Mouse (Mus musculus) heart, embryonic 10.5 days (tissue): ENCODE results near the gene Fmnl3. TPM values are rescaled to one million over a fixed set of nuclear protein-coding genes. Genes with fewer than 3 reads are reported as not detected.

Experiments used
- DNase-seq: peaks from one replicate; pipeline ENCODE4 v3.0.0-alpha.2; 2017; ENCODE audit warnings: low spot score
- H3K27ac ChIP-seq: fragments of 300-500 bp; sonication (generic); 2 replicates; pipeline ENCODE4 v1.5.1; 2016; ENCODE audit warnings: mild to moderate bottlenecking
- H3K27me3 ChIP-seq: fragments of 300-500 bp; sonication (generic); 2 replicates; pipeline ENCODE4 v1.6.1; 2016; ENCODE audit warnings: mild to moderate bottlenecking; ENCODE audit not compliant: poor library complexity, insufficient read depth, severe bottlenecking
- H3K36me3 ChIP-seq: fragments of 300-500 bp; sonication (generic); 2 replicates; pipeline ENCODE4 v1.6.1; 2016; ENCODE audit warnings: mild to moderate bottlenecking, moderate library complexity
- H3K4me1 ChIP-seq: fragments of 300-500 bp; sonication (generic); 2 replicates; pipeline ENCODE4 v1.6.1; 2016; ENCODE audit warnings: mild to moderate bottlenecking
- H3K4me3 ChIP-seq: fragments of 300-500 bp; sonication (generic); 2 replicates; pipeline ENCODE4 v1.5.1; 2016; ENCODE audit warnings: mild to moderate bottlenecking, moderate library complexity
- H3K9me3 ChIP-seq: fragments of 300-500 bp; sonication (generic); 2 replicates; pipeline ENCODE4 v1.6.1; 2016; ENCODE audit warnings: mild to moderate bottlenecking, moderate library complexity
- WGBS: fragments of 180-500 bp; shearing (Covaris S2); methylation state at CpG from one replicate; pipeline ENCODE4 v1.1.7; 2016; 5-methylcytosine and 5-hydroxymethylcytosine counted together
- polyA plus RNA-seq: library from polyadenylated mRNA; unstranded; fragments of >200 nt; fragmentation: Nextera tagmentation; extraction: Ambion mirVana; gene quantifications from 2 replicates; pipeline ENCODE4 v1.2.1, GENCODE M21; 2016

Gene Fmnl3
- polyA plus RNA-seq, 1 experiment from 2014 or later, result 17.5 TPM

- no peak overlapping the region for H3K4me3 ChIP-seq
- peaks cover 24% of the 10 kb centered on the region; the same call in 1 of the 2 replicates for H3K4me1 ChIP-seq
- peak overlapping the region; percentile 72 for H3K27ac ChIP-seq
- no peak for DNase-seq
- peaks cover 98% of the 10 kb centered on the region for H3K36me3 ChIP-seq
- H3K9me3 ChIP-seq, result no peaks in the 10 kb centered on the region
- no peaks in the 10 kb centered on the region for H3K27me3 ChIP-seq
- WGBS, result 86% methylated on average over 6 of the region's 6 CpGs
These were observed 52.2 kb downstream of the Fmnl3 start for GRCm38 (mm10) chr15:99318071-99318470.

DNA sequence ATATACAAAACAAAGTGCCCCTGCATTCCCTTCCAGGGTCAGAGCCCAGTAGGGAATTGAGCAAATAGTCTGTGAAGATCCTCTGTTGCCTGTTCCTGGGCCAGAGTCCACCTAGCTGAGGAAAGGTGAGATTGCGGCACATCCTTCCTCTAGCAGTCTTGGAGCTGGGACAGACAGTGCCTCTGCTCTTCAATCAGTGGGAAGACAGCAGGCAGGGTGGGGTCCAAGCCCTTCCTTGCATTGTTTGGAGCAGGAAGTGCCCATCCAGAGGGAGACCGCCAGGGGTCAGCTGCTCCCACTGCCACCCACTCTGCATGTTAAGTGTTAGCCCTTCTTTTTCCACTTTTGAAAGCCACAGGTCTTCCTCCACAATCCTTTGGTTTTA lies 53.0 kb downstream of the Fmnl3 start:
- no peak for DNase-seq
- H3K27me3 ChIP-seq, result no peaks in the 10 kb centered on the region
- H3K9me3 ChIP-seq, result no peaks in the 10 kb centered on the region
- no peak overlapping the region for H3K4me3 ChIP-seq
- H3K4me1 ChIP-seq, result peaks cover 24% of the 10 kb centered on the region; the same call in 1 of the 2 replicates
- peaks cover 95% of the 10 kb centered on the region for H3K36me3 ChIP-seq
- peak overlapping the region; percentile 72; the same call in 1 of the 2 replicates for H3K27ac ChIP-seq
- WGBS, result 54% methylated on average over 2 of the region's 2 CpGs

DNA sequence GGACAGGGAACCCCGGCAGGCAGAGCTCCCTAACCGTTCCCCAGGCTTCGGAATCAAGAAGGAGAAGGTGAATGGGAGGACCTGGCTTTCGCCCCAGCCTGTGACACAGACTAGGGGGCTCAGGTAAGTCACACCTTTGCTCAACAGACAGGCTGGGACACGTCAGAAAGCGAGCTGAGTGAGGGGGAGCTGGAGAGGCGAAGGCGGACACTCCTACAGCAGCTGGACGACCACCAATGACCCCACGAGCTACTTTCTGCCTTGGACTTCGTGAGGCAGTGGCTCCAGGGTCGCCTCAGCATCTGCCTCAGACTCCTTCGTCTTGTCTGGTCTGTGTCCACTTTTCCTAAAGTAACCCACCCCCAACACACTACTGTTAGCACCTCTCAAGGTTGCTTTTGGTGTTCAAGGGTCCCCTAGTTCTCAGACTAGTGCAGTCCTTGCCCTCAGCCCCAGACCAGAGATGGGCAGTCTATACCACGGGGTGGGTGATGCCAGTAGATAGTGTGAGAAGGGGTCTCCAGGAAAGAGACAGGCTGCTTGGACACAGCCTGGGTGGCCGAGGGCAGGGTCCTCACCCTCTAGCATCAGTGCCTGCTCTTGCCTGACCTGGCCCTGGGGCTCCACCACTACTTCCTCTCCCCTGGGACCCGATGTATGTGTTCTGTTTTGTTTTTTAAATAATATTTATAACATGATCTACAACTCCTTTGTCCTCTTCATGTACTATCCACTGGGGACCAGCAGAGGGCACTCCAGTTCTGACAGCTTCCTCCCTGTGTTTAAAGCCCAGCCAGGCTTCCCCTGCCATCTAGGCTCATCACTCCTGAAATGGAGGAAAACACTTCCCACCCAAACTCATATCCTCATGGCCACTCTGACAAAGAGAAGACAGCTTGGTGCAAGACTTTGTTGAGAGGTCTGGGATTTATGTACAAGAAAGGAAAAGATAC lies 53.7 kb downstream of the Fmnl3 start:
- Histone ChIP-seq H3K4me1 (peaks cover 24% of the 10 kb centered on the region; the same call in 1 of the 2 replicates), H3K27me3 (no peaks in the 10 kb centered on the region), H3K4me3 (no peak overlapping the region), H3K9me3 (no peaks in the 10 kb centered on the region), H3K36me3 (peaks cover 95% of the 10 kb centered on the region), H3K27ac (peak overlapping the region; percentile 72)
- 74% methylated on average over 16 of the region's 16 CpGs for WGBS
- DNase-seq, result no peak

DNA sequence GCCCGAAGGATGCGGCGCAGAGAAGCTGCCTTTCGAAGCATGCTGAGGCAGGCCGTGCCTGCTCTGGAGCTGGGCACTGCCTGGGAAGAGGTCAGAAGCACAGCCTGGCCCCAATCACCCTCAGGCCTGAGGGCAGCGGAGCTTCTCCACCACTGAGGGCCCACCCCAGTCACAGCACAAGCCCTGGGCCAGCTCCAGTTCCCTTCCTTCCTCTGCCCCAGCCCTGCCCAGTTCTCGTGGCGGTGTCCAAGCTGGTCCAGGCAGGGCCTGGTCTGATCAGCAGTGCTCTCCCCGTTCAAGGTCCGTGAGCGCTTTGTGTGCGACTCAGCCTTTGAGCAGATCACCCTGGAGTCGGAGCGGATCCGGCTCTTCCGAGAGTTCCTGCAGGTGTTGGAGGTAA lies 55.4 kb downstream of the Fmnl3 start:
- peaks cover 18% of the 10 kb centered on the region; the same call in 1 of the 2 replicates for H3K4me1 ChIP-seq
- H3K4me3 ChIP-seq, result no peak overlapping the region
- DNase-seq, result no peak
- no peaks in the 10 kb centered on the region for H3K27me3 ChIP-seq
- peaks cover 95% of the 10 kb centered on the region for H3K36me3 ChIP-seq
- WGBS, result 93% methylated on average over 16 of the region's 16 CpGs
- H3K9me3 ChIP-seq, result no peaks in the 10 kb centered on the region
- H3K27ac ChIP-seq, result no peak overlapping the region

GRCm38 (mm10) chr15:99310617-99311016 lies 59.7 kb downstream of the Fmnl3 start:
- WGBS, result 84% methylated on average over 5 of the region's 5 CpGs
- H3K4me1 ChIP-seq, result no peaks in the 10 kb centered on the region
- H3K27me3 ChIP-seq, result no peaks in the 10 kb centered on the region
- no peak for DNase-seq
- H3K4me3 ChIP-seq, result no peak overlapping the region
- H3K36me3 ChIP-seq, result peaks cover 96% of the 10 kb centered on the region
- H3K9me3 ChIP-seq, result no peaks in the 10 kb centered on the region
- H3K27ac ChIP-seq, result no peak overlapping the region

GRCm38 (mm10) chr15:99309549-99309948 lies 60.7 kb downstream of the Fmnl3 start:
- 90% methylated on average over 9 of the region's 9 CpGs for WGBS
- no peaks in the 10 kb centered on the region for H3K4me1 ChIP-seq
- H3K27ac ChIP-seq, result no peak overlapping the region
- H3K9me3 ChIP-seq, result no peaks in the 10 kb centered on the region
- peaks cover 96% of the 10 kb centered on the region for H3K36me3 ChIP-seq
- H3K27me3 ChIP-seq, result no peaks in the 10 kb centered on the region
- no peak for DNase-seq
- no peak overlapping the region for H3K4me3 ChIP-seq

DNA sequence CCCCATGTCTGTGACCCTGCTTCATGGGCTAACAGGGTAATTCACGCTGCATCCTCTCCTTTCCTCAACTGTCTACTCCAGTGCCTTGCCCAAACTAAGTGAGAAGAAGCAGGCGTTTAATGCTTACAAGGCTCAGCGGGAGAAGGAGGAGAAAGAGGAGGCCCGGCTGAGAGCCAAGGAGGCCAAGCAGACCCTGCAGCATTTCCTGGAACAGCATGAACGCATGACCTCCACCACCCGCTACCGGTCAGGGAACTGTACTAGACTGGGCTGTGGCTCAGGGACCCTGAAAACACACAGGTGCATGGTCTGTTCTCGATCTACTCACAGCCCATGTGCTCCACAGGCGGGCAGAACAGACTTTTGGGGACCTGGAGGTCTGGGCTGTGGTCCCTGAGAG lies 62.8 kb downstream of the Fmnl3 start:
- H3K4me1 ChIP-seq, result no peaks in the 10 kb centered on the region
- H3K9me3 ChIP-seq, result no peaks in the 10 kb centered on the region
- no peaks in the 10 kb centered on the region for H3K27me3 ChIP-seq
- no peak for DNase-seq
- 80% methylated on average over 9 of the region's 9 CpGs for WGBS
- no peak overlapping the region for H3K27ac ChIP-seq
- peaks cover 92% of the 10 kb centered on the region for H3K36me3 ChIP-seq
- H3K4me3 ChIP-seq, result no peak overlapping the region

DNA sequence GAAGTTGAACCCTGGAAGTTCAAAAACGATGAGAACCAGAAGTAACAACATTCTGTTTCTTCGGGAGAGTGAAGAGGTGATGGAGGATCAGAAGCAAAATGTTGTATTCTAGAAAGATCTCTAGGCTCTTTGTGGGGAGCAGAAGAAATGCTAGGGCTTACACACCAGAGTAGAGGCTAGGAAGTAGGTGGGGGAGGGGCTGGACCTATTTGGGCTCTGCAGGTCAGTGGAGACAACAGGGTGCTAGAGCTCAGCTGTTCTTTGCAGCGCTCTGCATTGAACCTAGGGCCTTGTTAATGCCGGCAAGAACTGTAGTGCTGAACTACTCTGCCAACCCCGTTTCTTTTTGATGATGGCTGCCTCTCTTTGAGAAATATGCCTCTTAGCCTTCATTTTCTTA lies 74.1 kb downstream of the Fmnl3 start:
- peak overlapping the region; percentile 81 for H3K4me3 ChIP-seq
- peaks cover 7% of the 10 kb centered on the region; the same call in 1 of the 2 replicates for H3K36me3 ChIP-seq
- H3K27me3 ChIP-seq, result no peaks in the 10 kb centered on the region
- WGBS, result 37% methylated on average over 5 of the region's 5 CpGs
- H3K27ac ChIP-seq, result no peak overlapping the region
- no peaks in the 10 kb centered on the region for H3K9me3 ChIP-seq
- H3K4me1 ChIP-seq, result peaks cover 12% of the 10 kb centered on the region
- DNase-seq, result no peak

GRCm38 (mm10) chr15:99295484-99295981 lies 74.7 kb downstream of the Fmnl3 start, which contains the start of gene Fam186b:
Fam186b (minus strand) TSS chr15:99295888.
- WGBS, result 1% methylated on average over 10 of the region's 17 CpGs
- Histone ChIP-seq H3K4me3 (peak within 1 kb of the TSS; percentile 81), H3K4me1 (peaks cover 12% of the 10 kb centered on the region), H3K27ac (peak within 1 kb of the TSS; percentile 93), H3K36me3 (peaks cover 6% of the 10 kb centered on the region; the same call in 1 of the 2 replicates), H3K9me3 (no peaks in the 10 kb centered on the region), H3K27me3 (no peaks in the 10 kb centered on the region)
- DNase-seq, result no peak

GRCm38 (mm10) chr15:99294813-99295374 lies 75.4 kb downstream of the Fmnl3 start, which contains the start of gene Prpf40b:
Prpf40b (plus strand) TSS chr15:99295087.
- Histone ChIP-seq H3K4me3 (peak within 1 kb of the TSS; percentile 81), H3K4me1 (peaks cover 12% of the 10 kb centered on the region), H3K9me3 (no peaks in the 10 kb centered on the region), H3K27ac (peak within 1 kb of the TSS; percentile 93), H3K36me3 (no peaks in the 10 kb centered on the region; the same call in 1 of the 2 replicates), H3K27me3 (no peaks in the 10 kb centered on the region)
- WGBS, result under 1% methylated on average over 64 of the region's 64 CpGs
- DNase-seq, result peak; percentile 94

GRCm38 (mm10) chr15:99294287-99294686 lies 76.0 kb downstream of the Fmnl3 start:
- no peak for DNase-seq
- H3K27ac ChIP-seq, result peak overlapping the region; percentile 93
- 19% methylated on average over 16 of the region's 16 CpGs for WGBS

GRCm38 (mm10) chr15:99290586-99290985 lies 79.7 kb downstream of the Fmnl3 start:
- Histone ChIP-seq H3K27me3 (no peaks in the 10 kb centered on the region), H3K27ac (no peak overlapping the region), H3K36me3 (no peaks in the 10 kb centered on the region), H3K4me1 (peaks cover 4% of the 10 kb centered on the region), H3K9me3 (no peaks in the 10 kb centered on the region), H3K4me3 (no peak overlapping the region)
- 76% methylated on average over 11 of the region's 11 CpGs for WGBS
- DNase-seq, result no peak

More at GRCm38 (mm10) chr15:99294287-99294686, 76.0 kb downstream of the Fmnl3 start:
- peak overlapping the region; percentile 81 for H3K4me3 ChIP-seq
- no peaks in the 10 kb centered on the region for H3K27me3 ChIP-seq
- H3K4me1 ChIP-seq, result peaks cover 12% of the 10 kb centered on the region
- H3K9me3 ChIP-seq, result no peaks in the 10 kb centered on the region
- no peaks in the 10 kb centered on the region for H3K36me3 ChIP-seq

DNA sequence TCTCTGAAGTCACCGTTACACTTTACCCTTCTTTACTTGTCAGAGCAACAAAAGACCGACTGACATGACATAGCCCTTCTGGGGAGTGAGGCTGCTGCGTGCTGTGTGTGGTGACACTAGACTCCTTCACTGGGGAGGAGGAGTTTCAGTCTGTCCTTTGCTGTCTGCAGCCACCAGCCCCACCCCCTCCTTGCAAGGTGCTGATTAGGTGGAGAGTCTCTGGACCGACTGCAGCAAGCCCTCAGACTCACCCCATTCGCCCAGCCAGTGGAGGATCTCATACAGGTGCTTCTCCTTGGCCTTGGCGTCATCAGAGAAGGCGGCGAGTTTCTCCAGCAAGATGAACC lies 85.1 kb downstream of the Fmnl3 start:
- no peaks in the 10 kb centered on the region for H3K9me3 ChIP-seq
- peaks cover 8% of the 10 kb centered on the region; the same call in 1 of the 2 replicates for H3K27me3 ChIP-seq
- WGBS, result 32% methylated on average over 8 of the region's 8 CpGs
- peak; percentile 86 for DNase-seq
- no peaks in the 10 kb centered on the region for H3K36me3 ChIP-seq
- H3K4me3 ChIP-seq, result peak overlapping the region; percentile 27
- H3K4me1 ChIP-seq, result peaks cover 14% of the 10 kb centered on the region
- peak overlapping the region; percentile 67 for H3K27ac ChIP-seq
